Mouse (Mus musculus) right cerebral cortex, postnatal 10 days (tissue): Measurements from ENCODE around the gene Gbx1.
"Not testable (repeated sequence)": the region's sequence is repeated elsewhere in the genome, so short reads cannot be mapped to it uniquely, and the experiment has no call there.

Source experiments
- DNase-seq, 2 experiments: peaks; one replicate each; pipeline ENCODE4 v3.0.0; 2021; ENCODE audit warnings: low spot score in 2 of 2

The Gbx1 gene

DNA sequence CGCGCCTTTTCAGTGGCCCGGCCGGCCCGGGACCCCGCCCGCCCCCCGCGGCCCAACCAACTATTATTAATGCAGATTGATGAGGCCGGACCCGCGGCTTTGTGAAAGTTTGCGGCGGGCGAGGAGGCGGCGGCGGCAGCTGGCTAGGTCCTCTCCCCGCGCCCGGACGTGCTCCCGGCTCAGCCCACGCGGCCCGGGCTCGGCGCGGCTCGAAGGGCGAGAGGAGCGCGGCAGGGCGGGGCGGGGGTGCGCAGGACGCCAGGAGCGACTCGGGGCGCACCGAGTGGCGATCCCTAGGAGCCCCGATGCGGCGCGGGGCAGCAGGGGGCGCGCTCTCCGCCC lies at the start of gene Gbx1:
TSS of gene Gbx1 (minus strand) at position 314 of the 342 bp plus-strand sequence.
- DNase-seq, result no peak

DNA sequence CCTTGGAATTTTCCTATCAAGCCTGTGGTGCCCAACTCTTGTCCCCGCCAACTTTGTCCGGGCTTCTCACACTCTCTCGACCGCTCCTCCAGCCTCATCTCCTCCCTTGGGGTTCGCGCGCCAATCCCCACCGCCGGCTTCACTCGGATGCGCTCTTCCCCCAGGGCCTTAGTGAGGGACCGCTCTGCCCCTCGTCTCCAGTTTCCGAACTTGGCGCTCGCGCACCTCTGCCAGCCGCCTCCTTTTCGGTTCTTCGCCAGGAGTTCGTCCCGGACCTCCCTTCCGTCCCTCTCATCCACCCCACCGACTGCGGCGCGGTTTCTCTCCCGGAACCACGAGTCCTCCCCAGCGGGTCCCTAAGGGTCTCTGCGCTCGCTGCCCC lies 49.8 kb upstream of the Gbx1 start:
- DNase-seq, result peak in 1 of 2 experiments; percentile 52

DNA sequence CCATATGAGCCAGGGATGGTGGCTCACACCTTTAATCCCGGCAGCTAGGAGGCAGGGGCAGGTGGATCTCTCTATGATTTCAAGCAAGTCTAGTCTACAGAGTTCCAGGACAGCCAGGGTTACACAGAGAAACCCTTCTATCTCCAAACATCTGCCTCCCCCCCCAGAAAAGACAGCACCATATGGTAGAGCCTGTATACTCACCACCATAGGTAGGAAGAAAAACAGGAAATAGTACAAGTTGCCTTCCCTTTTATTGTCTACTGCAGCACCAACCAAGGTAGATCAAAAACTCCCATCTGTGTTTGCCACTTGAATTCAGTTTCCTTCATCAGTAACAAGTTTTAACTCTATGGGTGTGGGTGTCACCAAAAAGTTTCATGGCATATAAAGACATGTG lies 48.9 kb upstream of the Gbx1 start:
- DNase-seq, result no peak

DNA sequence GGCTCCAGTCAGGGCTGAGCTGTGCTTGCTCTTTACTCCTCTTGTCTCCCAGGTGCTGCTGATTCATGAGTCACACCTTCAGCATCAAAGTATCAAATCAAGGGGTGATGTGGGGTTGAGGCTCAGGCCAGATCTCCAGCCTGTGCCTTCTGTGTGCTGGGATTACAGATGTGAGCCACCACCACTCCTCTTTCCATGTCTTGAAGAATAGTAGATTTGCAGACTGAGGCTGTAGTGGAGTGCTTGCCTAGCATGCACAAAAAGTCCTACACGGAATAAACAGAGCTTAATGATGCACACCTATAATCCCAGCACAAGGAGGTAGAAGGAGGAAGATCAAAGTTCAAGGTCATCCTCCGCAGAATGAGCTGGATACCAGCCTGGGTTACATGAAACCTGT lies 29.7 kb upstream of the Gbx1 start, which contains the start of gene 4931409K22Rik:
TSS of gene 4931409K22Rik (minus strand) at position 101 of the 400 bp plus-strand sequence.
- DNase-seq, result no peak

DNA sequence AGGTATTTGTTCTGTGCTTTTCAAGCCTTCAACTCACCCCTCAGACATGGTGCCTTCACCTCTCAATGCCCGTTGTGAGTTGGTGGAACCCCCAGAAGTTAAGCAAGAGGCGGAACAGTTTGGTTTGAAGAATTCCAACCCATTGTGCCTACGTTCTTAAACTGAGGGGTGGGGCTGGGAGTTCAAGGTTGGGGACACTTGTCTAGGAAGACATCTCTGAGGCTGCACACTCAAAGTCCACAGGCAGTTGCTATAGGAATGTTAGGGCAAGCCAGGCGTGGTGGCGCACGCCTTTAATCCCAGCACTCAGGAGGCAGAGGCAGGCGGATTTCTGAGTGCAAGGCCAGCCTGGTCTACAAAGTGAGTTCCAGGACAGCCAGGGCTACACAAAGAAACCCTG lies 28.3 kb upstream of the Gbx1 start:
- DNase-seq, result not testable (repeated sequence)

DNA sequence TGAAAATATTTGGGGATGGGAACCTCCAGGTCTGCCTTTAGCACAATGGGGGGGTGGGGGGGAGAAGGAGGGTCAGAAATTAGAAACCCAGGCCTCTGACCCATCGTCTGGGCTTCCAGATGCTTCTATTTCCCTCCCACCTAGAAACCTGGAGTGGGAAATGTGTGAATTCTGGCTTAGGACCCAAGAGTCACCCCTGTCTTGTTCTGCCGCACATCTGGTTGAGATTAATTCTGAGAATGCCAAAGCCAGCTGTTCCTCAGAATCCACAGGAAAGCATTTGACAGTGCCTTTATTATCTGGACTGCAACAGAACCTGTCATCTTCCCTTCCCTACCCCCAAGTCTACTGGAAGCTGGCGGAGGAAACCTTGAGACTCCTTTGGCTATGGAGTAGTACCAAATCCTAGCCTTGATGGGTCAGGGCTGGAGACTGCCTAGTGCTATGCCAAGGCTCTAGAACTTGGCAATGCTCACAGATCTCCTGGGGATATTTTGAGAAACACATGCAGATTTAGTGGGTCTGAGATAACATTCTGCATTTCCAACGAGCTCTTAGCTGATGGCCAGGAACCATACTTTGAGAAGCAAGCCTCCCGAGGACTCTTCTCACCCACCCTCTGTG lies 26.7 kb upstream of the Gbx1 start:
- DNase-seq, result no peak

DNA sequence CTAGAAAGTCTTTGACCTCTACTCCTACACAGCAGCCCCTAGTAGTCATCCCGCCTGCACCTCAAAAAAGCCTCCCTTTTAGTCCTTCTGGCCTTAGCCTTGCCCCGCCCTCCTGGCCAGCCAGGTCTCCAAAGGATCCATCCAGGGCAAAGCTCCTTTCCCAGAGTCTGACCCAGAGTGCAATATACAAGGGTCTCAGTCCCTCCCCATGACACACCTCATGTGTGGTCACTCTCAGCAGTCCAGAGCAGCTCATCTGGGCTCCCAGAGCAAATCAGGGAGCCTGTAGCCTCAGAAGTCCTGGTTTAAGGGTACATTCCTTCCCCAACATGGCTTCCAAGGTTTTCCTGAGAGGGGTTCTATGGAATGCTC lies 24.3 kb upstream of the Gbx1 start:
- no peak for DNase-seq

DNA sequence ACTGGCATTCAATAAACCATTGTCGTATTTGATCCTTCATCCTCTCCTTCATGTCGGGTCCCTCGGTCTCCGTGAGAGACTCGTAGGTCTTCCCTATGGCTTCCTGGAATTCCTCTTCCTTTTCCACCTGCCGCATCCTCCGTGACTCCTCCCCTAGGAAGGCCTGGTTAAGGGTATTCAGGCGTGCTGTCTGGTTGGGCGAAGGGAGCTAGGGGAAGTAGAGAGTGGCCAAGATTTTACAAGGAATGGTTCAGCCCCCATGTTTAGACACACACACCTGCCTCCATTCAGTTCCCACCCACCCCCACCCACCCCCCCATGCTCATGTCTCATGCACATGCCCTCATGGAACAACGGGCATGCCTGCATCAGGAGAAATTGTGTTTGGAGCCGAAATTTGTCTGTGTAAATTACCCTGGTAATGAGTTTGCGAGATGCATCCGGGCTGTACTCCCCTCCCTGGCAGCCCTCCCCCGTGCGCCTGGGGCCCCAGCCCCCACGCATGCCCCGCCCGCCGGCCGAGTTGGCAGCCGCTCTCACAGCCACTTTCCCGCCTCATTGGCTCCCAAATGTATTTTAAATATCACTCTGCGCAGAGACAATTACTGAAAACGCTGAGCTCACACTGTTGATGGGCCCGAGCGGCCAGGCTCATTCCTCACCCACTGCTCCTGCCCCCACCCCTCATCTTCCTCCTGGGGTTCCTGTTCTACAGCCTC lies 23.8 kb upstream of the Gbx1 start:
- DNase-seq, result peak; percentile 83 to 85

DNA sequence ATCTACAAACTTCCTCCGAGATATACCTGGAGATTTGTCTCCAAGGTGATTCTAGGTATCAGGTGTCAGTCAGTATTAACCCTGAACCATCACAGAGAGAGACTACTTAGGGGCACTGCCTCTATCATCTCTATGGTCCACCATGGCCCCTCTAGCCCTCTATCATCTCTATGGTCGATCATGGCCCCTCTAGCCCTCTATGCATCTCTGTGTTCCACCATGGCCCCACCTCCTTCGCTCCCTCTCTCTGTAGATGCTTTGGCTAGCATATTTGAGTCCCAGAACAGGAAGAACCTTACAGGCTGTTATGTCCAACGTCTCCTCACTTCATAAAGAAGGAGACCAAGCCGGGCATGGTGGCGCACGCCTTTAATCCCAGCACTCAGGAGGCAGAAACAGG lies 15.6 kb upstream of the Gbx1 start:
- DNase-seq, result no peak

DNA sequence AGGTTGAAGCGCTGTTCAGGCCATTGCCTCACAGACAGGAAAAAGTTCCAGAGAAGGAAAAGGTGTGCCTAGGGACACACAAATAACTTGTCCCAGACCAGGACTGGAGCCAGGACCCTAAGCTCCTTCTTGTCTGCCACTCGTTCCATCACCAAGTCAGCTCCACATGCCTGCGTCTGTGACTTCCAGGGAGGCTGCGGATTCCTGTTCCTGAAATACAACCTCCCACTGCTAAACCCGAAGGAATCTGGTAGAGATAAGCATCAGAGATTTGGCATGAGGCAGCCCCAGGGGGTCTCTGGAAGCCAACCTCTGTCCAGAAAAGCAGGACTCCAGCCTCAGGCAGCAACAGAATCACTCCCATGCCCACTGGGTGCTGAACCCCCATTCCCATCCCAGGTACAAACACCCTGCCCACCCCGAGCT lies 14.2 kb upstream of the Gbx1 start:
- no peak for DNase-seq

DNA sequence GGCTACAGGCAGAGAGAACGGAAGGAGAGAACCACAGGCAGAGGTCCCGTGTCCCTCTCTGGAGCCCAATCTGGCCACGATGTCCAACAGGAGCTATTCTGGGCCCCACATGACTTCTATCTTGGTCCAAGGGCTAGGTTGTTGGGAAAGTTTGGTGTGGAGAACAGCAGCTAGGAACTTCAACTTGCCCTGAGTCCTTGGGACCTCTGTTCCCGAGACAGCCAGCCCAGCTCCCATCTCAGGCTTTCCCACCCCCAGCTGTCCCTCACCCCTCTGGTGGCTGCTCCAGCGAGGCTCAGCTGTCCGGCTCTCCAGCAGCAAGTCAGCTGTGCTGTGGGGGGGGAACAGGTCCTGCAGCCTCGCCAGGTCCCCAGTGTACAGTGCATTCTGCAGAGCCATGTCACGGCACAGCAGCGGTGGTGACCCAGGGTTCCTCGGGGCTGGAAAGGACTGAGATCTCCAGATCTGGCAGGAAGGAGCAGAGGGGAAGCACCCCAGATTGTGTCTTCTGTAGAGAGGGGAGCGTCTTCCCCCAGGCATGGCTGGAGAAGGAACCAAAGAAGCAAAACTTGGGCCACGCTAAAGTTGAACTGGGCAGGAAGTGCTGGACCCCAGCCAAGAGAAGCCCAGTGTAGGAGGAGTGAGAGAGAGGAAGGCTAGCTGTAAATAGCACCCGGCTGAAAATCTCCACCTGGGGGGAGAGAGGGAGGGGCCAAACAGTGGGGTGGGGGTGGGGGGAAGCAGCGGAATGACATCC lies 13.6 kb upstream of the Gbx1 start, which contains the start of gene Asb10:
TSS of gene Asb10 (minus strand) at position 592 of the 757 bp plus-strand sequence.
- DNase-seq, result peak; percentile 68 to 76

DNA sequence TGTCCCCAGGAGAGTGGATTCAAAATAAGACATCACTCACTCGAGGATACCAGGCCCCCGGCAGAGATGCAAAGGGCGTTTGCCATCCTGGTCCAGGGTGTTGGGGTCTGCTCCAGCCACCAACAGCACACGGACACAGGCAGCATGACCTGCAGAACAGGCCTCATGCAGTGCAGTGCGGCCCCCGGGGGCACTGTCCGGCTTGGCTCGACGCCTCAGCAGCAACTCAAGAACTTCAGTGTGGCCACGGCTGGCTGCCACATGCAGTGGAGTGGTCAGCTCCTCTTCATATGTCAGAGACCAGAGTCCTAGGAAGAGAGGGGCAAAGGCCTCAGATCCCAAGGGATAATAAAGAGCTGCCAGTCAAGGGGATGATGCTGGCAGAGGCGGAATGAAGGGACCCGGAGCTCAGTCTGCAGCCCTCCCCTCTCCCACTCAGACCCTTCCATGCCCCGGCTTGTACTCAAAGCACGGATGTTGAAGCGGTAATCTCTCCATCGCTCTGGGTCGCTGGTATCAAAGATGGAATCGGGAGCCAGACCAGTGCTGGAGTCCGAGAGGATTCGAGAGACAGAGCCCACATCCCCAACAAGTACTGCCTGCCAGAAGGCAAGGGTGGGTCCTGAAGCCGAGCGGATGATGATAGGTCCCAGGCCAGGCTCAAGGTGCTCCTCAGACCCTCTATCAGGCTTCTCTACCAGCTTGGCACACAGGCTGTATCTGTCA lies 12.7 kb upstream of the Gbx1 start:
- no peak for DNase-seq

DNA sequence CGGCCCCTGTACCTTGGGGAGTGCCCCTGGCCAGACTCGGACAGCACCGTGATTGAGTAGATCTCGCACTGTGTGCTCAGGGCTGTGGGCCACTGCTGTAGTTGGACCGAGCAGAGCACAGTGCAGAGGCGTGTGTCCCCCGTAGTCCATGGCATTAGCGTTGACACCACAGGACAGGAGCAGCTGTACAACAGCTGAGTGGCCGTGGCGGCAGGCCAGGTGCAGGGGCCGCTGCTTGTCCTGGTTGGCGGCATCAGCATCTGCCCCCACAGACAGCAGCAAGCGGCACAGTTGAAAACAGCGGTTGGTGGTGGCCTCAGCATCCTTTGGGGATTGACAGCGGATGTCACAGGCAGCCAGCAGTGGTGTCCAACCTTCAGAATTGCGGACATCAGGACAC lies 10.6 kb upstream of the Gbx1 start:
- DNase-seq, result no peak

DNA sequence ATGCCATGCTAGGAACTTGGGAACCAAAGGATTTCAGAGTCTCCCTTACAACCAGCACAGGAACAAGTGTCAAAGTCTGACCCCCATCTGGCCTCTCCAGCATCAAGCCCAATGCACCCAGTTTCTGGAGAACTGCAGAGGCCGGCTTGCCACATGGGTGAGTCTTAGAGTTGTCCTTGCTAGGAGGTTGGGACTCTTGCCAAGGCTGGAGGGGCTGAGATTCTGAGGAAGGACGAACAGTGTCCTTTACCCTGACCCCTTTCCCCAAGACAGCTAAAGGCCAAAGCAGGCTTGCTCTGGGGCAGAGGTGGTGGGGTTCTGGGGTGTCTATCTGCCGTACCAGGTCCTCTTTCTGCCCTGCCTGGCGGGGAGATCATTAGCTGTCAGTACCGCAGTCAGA lies 9.5 kb upstream of the Gbx1 start:
- no peak for DNase-seq

DNA sequence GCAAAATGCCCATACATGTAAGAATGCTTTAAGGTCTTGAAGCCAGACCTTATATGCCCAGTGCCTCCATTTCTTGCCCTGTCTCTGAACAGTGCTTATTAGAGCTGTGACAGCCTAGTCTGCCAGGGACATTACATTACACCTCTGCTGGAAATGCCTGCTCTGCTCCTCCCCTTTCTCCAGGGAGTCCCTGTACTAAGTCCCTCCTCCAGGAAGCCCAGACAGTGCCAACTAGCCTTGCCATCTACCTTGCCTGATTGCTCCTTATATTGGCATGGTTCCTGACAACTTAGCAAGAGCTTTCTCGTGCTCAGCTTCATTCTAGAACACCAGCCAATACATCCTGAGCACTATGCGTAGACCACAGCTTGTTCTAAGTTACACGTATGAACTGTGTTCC lies 8.7 kb upstream of the Gbx1 start:
- DNase-seq, result no peak

DNA sequence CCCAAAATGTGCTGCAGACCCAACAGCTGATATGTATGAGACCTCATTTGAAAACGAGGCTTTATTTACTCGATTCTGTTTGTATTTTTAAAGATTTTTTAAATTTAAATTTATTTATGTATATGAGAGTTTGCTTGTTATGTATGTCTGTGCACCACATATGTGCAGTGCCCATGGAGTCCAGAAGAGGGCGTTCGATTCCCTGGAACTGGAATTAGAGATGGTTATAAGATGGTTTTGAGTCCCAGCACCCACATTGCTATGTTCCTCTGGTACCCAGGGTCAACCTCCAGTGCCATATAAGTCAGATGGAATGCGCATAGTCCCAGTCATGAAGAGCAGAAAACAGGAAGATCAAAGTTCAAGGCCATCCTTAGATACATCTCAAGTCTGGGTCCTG lies 7.3 kb upstream of the Gbx1 start:
- DNase-seq, result no peak

DNA sequence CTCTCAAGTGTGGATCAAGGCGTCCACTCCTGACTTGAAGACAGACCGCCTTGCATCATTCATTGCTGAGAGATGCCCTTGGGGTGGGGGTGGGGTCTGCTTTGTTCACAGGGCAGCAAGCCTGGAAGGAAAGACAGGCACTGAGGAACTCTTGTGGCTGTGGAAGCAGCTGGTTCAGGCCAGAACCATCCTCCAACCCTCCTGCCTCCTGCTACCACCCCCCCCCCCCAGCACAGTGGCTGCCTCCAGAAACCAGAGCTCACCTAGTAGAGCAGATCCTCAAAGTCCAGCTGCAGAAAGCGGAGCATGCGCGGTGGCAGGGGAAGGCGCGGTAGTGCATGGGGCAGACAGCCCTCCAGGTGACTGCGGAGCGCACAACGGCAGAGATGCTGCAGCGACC lies 6.4 kb upstream of the Gbx1 start:
- no peak for DNase-seq

DNA sequence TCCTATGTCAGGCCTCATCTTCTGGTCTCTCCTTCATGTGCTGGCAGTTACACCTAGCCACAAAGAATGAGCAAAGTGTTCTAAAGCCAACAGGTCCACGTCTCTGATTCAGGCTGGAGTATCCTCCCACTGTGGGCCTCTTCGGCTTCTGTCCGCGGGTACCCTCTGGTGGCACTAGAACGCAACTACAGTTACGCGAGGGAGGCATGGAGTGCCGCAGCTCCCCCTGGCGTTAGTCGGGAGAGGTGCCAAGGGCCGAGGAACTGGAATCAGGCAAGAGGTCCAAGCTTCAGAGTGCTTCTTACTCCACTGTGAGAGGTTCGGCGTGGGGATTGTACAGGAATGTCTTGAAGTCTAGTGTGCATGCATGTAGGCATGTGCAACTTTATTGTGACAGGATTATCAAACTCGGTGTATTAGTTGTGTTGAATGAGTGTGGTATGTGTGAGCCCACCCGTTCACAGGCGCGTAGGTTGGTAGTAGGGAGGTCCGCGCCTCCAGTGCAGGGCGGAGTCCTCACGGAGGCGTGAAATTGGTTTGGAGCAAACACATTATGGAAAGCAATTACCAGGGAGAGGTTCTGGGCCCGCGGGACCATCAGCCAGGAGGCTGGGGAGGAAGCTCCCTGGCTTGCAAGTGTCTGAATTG lies 3.2 kb upstream of the Gbx1 start:
- DNase-seq, result peak; percentile 92 to 94

DNA sequence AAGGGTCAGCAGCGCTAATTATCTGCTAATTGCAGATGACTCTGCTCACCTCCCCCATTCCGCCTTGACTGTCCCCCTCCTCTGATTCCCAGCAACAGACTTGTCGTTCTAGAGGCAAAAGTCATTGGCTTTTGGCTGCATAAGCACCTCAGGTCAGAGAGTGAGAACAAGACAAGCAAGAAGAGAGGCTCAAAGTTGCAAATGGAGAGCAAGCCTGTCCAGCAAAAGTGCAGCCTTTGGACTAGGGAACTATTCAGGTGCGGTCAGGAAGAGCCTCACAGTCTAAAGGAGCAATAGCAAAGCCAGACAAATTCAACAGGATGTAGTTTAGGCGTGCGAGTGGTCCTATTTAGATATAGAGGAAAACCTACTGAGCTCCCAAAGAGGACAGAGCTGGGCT lies 778 bp upstream of the Gbx1 start:
- DNase-seq, result no peak

DNA sequence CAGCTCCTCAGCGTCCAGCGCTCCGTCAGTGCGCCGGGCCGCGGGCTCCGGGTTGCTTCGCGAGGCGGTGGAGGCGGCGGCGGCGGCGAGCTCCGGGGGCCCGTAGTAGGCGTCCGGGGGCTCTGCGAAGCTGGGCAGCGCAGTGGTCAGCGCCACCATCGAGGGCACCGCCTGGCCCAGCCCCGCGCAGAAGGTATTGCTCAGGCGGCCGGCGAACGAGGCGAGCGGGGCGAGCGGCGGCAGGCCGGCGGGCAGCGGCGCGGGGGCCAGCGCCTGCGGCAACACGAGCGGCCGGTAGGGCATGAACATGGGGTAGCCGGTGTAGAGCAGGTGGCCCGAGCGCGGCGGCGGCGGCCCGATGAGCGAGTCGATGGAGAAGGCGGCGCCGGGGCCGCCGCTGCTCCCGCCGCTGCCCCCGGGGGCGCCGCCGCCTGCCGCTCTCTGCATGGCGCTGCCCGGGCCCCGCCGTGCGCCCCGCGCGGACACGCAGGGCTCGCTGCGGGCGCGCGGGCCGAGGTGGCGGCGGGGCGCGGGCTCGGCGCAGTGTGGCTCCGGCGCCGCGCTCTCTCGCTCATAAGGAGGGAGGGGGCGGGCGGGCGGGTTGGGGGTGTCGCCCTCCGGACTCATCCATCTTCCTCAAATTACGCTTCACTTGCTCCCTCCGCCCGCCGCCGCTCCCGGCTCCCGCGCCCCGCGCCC lies 663 bp downstream of the Gbx1 start:
- no peak for DNase-seq
